Mouse (Mus musculus) liver, adult (tissue): ENCODE results near the gene Aak1.

ENCODE experiments used
- GATA4 ChIP-seq: IDR thresholded peaks from 2 replicates; pipeline ENCODE4 v1.6.1; 2014; ENCODE audit warnings: mild to moderate bottlenecking, low read length; ENCODE audit not compliant: insufficient replicate concordance

Aak1 gene

GRCm38 (mm10) chr6:86824401-86824800 lies 24.9 kb upstream of the Aak1 start:
- no peak for TF ChIP-seq GATA4

- TF ChIP-seq GATA4 = no peak
Measured at GRCm38 (mm10) chr6:86827432-86827831, 21.9 kb upstream of the Aak1 start.

- TF ChIP-seq GATA4 = no peak
Measured at GRCm38 (mm10) chr6:86829768-86830167, 19.5 kb upstream of the Aak1 start.

GRCm38 (mm10) chr6:86830738-86831500 lies 18.4 kb upstream of the Aak1 start:
- peak; percentile 46; the same call in 1 of the 2 replicates for TF ChIP-seq GATA4

GRCm38 (mm10) chr6:86832802-86833502 lies 16.4 kb upstream of the Aak1 start:
- peak; percentile 39; the same call in 1 of the 2 replicates for TF ChIP-seq GATA4

GRCm38 (mm10) chr6:86839089-86839488 lies 10.2 kb upstream of the Aak1 start:
- no peak for TF ChIP-seq GATA4

- TF ChIP-seq GATA4 = no peak
Measured at GRCm38 (mm10) chr6:86841949-86842348, 7.4 kb upstream of the Aak1 start.

GRCm38 (mm10) chr6:86843636-86844035 lies 5.7 kb upstream of the Aak1 start:
- no peak for TF ChIP-seq GATA4

GRCm38 (mm10) chr6:86846467-86846866 lies 2.9 kb upstream of the Aak1 start:
- TF ChIP-seq GATA4 = no peak

GRCm38 (mm10) chr6:86847816-86848215 lies 1.5 kb upstream of the Aak1 start:
- TF ChIP-seq GATA4 = no peak

GRCm38 (mm10) chr6:86848580-86848914 lies 770 bp upstream of the Aak1 start:
- TF ChIP-seq GATA4 = no peak

GRCm38 (mm10) chr6:86849692-86850445 lies 552 bp downstream of the Aak1 start:
- TF ChIP-seq GATA4 = no peak

GRCm38 (mm10) chr6:86850588-86850987 lies 1.3 kb downstream of the Aak1 start:
- no peak for TF ChIP-seq GATA4

GRCm38 (mm10) chr6:86851561-86851960 lies 2.2 kb downstream of the Aak1 start:
- no peak for TF ChIP-seq GATA4

GRCm38 (mm10) chr6:86853928-86854327 lies 4.6 kb downstream of the Aak1 start:
- no peak for TF ChIP-seq GATA4

GRCm38 (mm10) chr6:86854941-86855340 lies 5.6 kb downstream of the Aak1 start:
- TF ChIP-seq GATA4 = no peak
